Mouse (Mus musculus): Measurements from ENCODE around the gene Auh. TPM values are rescaled to one million over a fixed set of nuclear protein-coding genes. Genes with fewer than 3 reads are reported as not detected.

Auh gene
- 32.3 and 34.8 TPM in 2 replicates for polyA plus RNA-seq (2014; fragmentation: Nextera tagmentation; extraction: Ambion mirVana)

- H3K27me3 ChIP-seq (ENCODE audit: insufficient read depth, low read length): no peaks in the 10 kb centered on the region
- WGBS: under 1% methylated on average over 63 of the region's 63 CpGs
- no peaks in the 10 kb centered on the region for H3K9me3 ChIP-seq (ENCODE audit: low read depth, low read length)
- peak; percentile 97 for DNase-seq
- no peaks in the 10 kb centered on the region for H3K36me3 ChIP-seq (ENCODE audit: insufficient read depth)
- H3K9ac ChIP-seq: peak within 1 kb of the TSS; percentile 78
- H3K4me1 ChIP-seq (ENCODE audit: insufficient read depth): no peaks in the 10 kb centered on the region
- peak within 1 kb of the TSS; percentile 72 for H3K27ac ChIP-seq (ENCODE audit: low read depth)
- peak within 1 kb of the TSS; percentile 67 for H3K4me2 ChIP-seq
- peak within 1 kb of the TSS; percentile 82 for H3K4me3 ChIP-seq (ENCODE audit: low read depth, low read length)
- peak; percentile 98 for ATAC-seq (ENCODE audit: insufficient read depth)
- TF ChIP-seq CTCF (IDR thresholded peaks at IDR 0.05; ENCODE audit: low read depth): peak; percentile 22; the same call in 1 of the 2 replicates
These were observed at the start of gene Auh for GRCm38 (mm10) chr13:52929209-52930171. Gene Auh (minus strand): TSS chr13:52929681.

GRCm38 (mm10) chr13:52978321-52978981, 49.0 kb upstream of the Auh start:
- peak overlapping the region; percentile 87 for H3K4me2 ChIP-seq
- H3K27ac ChIP-seq (ENCODE audit: low read depth): peak overlapping the region; percentile 76
- H3K27me3 ChIP-seq (ENCODE audit: insufficient read depth, low read length): 0 out of 2 replicates have a peak, but pooled peaks cover 5% of the 10 kb centered on the region
- TF ChIP-seq CTCF (IDR thresholded peaks at IDR 0.05; ENCODE audit: low read depth): no peak
- DNase-seq: peak; percentile 72
- WGBS: 1% methylated on average over 60 of the region's 64 CpGs
- H3K9me3 ChIP-seq (ENCODE audit: low read depth, low read length): no peaks in the 10 kb centered on the region
- ATAC-seq (ENCODE audit: insufficient read depth): peak; percentile 7; the same call in 1 of the 2 replicates
- H3K36me3 ChIP-seq (ENCODE audit: insufficient read depth): no peaks in the 10 kb centered on the region
- peaks cover 10% of the 10 kb centered on the region for H3K4me1 ChIP-seq (ENCODE audit: insufficient read depth)
- H3K9ac ChIP-seq: peak overlapping the region; percentile 70
- H3K4me3 ChIP-seq (ENCODE audit: low read depth, low read length): peak overlapping the region; percentile 89

- TF ChIP-seq CTCF (IDR thresholded peaks at IDR 0.05; ENCODE audit: low read depth): no peak
These were observed 48.3 kb upstream of the Auh start for GRCm38 (mm10) chr13:52977757-52978156.

DNA sequence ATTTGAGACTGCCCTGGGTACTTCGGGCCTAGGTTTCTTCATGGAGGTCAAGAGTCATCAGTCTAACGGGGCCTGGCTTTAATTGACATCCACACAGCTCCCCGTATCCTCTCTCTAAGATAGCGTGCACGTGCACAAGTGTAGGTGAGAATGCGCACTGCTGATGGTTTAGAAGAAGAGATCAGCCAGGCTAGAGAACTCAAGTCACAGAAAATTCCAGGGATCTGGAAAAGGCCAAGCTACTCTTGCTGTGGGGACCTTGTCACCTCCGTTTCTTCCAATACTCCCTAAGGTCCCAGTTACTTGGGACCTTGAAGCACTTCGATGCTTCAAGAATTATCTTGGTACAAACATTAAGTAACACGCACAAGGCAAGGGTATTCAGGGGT, 47.7 kb upstream of the Auh start:
- no peaks in the 10 kb centered on the region for H3K9me3 ChIP-seq (ENCODE audit: low read depth, low read length)
- WGBS: 75% methylated on average over 9 of the region's 9 CpGs
- H3K27me3 ChIP-seq (ENCODE audit: insufficient read depth, low read length): 0 out of 2 replicates have a peak, but pooled peaks cover 4% of the 10 kb centered on the region
- H3K27ac ChIP-seq (ENCODE audit: low read depth): no peak overlapping the region
- H3K4me3 ChIP-seq (ENCODE audit: low read depth, low read length): no peak overlapping the region
- H3K4me1 ChIP-seq (ENCODE audit: insufficient read depth): peaks cover 10% of the 10 kb centered on the region
- ATAC-seq (ENCODE audit: insufficient read depth) (no peak), DNase-seq (no peak)
- no peak for TF ChIP-seq CTCF (IDR thresholded peaks at IDR 0.05; ENCODE audit: low read depth)
- H3K4me2 ChIP-seq: peak overlapping the region; percentile 15; the same call in 1 of the 2 replicates
- H3K9ac ChIP-seq: no peak overlapping the region
- no peaks in the 10 kb centered on the region for H3K36me3 ChIP-seq (ENCODE audit: insufficient read depth)

More at GRCm38 (mm10) chr13:52977757-52978156, 48.3 kb upstream of the Auh start:
- Histone ChIP-seq H3K27ac (ENCODE audit: low read depth) (no peak overlapping the region), H3K4me1 (ENCODE audit: insufficient read depth) (peaks cover 10% of the 10 kb centered on the region), H3K4me2 (peak overlapping the region; percentile 87), H3K27me3 (ENCODE audit: insufficient read depth, low read length) (0 out of 2 replicates have a peak, but pooled peaks cover 5% of the 10 kb centered on the region), H3K9ac (no peak overlapping the region; the same call in 1 of the 2 replicates), H3K36me3 (ENCODE audit: insufficient read depth) (no peaks in the 10 kb centered on the region), H3K9me3 (ENCODE audit: low read depth, low read length) (no peaks in the 10 kb centered on the region), H3K4me3 (ENCODE audit: low read depth, low read length) (peak overlapping the region; percentile 89; the same call in 1 of the 2 replicates)
- ATAC-seq (ENCODE audit: insufficient read depth) (no peak), DNase-seq (no peak)
- 28% methylated on average over 4 of the region's 4 CpGs for WGBS

DNA sequence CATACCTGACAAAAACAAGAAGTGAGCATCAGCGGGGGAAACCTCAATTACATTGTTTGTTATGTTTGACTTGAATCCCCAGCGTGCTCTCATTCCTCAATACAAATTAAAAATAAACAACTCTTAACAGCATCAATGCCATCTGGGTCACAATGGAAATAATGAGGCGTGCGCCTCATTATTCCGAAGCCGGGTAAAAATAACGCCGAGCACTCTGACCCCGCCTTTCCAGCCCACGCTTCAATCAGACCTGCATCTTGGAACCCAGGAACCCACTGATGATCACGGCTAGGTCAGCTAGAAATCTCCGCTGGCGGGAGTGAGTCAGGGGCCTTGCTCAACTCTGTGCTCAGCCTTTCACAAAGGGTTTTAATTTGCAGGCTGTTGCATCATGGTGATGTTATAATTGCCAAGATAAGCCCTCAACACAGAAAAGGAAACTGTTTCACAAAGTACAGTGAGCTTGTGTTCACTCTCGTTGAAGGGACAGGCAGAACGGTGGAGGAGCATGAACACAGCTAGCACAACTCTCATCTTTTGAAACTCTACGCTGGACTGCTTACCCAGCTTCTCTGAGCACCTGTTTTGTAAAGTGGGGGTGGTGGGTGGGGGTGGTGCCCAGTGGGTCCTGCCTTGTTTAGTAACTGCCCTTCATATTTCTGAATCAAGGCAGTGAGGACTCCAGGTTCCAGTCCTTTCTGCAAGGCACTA, 47.2 kb upstream of the Auh start:
- H3K4me2 ChIP-seq: peak overlapping the region; percentile 15; the same call in 1 of the 2 replicates
- no peaks in the 10 kb centered on the region for H3K27me3 ChIP-seq (ENCODE audit: insufficient read depth, low read length)
- peak; percentile 35 for DNase-seq
- TF ChIP-seq CTCF (IDR thresholded peaks at IDR 0.05; ENCODE audit: low read depth): no peak
- no peak for ATAC-seq (ENCODE audit: insufficient read depth)
- WGBS: 50% methylated on average over 16 of the region's 16 CpGs
- H3K27ac ChIP-seq (ENCODE audit: low read depth): no peak overlapping the region
- H3K9ac ChIP-seq: no peak overlapping the region
- H3K4me3 ChIP-seq (ENCODE audit: low read depth, low read length): no peak overlapping the region
- H3K36me3 ChIP-seq (ENCODE audit: insufficient read depth): no peaks in the 10 kb centered on the region
- H3K9me3 ChIP-seq (ENCODE audit: low read depth, low read length): no peaks in the 10 kb centered on the region
- peaks cover 10% of the 10 kb centered on the region for H3K4me1 ChIP-seq (ENCODE audit: insufficient read depth)

DNA sequence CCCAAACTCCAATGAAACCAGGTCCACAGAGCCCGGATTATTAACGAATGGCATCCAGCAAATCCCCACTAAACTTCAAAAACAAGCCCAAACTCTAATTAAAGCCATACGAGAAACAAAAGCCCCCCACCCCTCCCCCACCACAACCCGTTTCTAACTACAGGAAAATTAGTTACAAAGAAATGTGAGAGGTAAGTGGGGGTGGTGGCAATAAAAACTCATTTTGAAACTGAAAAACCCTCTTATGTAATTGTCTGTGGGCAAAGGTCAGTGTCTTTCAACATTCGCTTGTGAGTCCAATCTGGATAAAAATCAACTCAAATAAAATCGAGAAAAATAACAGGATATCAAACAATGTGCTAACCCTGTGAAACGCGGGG, 46.6 kb upstream of the Auh start:
- Histone ChIP-seq H3K27me3 (ENCODE audit: insufficient read depth, low read length) (no peaks in the 10 kb centered on the region), H3K36me3 (ENCODE audit: insufficient read depth) (no peaks in the 10 kb centered on the region), H3K9ac (no peak overlapping the region), H3K4me3 (ENCODE audit: low read depth, low read length) (no peak overlapping the region), H3K9me3 (ENCODE audit: low read depth, low read length) (no peaks in the 10 kb centered on the region), H3K4me2 (no peak overlapping the region; the same call in 1 of the 2 replicates), H3K4me1 (ENCODE audit: insufficient read depth) (peaks cover 10% of the 10 kb centered on the region), H3K27ac (ENCODE audit: low read depth) (no peak overlapping the region)
- no peak for DNase-seq
- no peak for ATAC-seq (ENCODE audit: insufficient read depth)
- no peak for TF ChIP-seq CTCF (IDR thresholded peaks at IDR 0.05; ENCODE audit: low read depth)
- WGBS: 41% methylated on average over 8 of the region's 8 CpGs
